Mouse (Mus musculus): ENCODE measurements around the gene Lca5l. TPM values are rescaled to one million over a fixed set of nuclear protein-coding genes. Genes with fewer than 3 reads are reported as not detected.

Gene Lca5l
- total RNA-seq, 2 experiments from 2014 or later: 1.2 to 1.5 TPM

DNA sequence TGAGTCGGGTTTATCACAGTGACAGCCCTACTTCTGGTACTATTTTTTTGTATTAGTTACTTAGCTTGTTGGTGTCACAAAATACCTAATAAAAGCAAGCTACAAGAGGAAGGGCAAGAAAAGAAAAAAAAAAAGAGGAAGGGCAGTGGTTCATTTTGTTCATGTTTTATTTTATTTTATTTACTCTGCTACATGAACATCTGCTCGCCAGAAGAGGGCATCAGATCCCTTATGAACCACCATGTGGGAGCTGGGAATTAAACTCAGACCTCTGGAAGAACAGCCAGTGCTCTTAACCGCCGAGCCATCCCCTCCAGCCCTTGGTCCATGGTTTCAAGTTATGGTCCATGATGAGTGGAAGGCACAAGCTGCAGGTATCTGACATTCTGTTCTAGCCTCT is 77.3 kb downstream of the Lca5l start:
- DNase-seq: no peak

DNA sequence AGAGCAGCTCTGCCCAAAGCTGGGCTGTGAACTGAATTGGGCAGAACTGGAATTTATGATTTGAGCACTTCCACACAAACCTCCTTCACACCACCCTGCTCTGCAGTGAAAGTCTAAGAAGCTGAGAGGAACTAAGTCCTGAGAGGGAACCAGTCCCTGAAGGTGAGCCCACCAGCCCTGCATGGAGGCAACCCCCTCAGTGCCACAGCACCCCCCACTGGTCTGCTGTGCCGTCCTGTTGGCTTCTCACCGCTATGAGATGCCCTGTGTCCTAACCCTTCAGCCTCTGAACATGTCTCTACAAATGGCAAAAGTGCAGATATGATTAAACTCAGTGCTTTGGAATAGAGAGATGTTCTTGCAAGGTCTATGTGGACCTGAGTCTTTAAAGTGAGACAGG is 79.3 kb downstream of the Lca5l start:
- DNase-seq: no peak

DNA sequence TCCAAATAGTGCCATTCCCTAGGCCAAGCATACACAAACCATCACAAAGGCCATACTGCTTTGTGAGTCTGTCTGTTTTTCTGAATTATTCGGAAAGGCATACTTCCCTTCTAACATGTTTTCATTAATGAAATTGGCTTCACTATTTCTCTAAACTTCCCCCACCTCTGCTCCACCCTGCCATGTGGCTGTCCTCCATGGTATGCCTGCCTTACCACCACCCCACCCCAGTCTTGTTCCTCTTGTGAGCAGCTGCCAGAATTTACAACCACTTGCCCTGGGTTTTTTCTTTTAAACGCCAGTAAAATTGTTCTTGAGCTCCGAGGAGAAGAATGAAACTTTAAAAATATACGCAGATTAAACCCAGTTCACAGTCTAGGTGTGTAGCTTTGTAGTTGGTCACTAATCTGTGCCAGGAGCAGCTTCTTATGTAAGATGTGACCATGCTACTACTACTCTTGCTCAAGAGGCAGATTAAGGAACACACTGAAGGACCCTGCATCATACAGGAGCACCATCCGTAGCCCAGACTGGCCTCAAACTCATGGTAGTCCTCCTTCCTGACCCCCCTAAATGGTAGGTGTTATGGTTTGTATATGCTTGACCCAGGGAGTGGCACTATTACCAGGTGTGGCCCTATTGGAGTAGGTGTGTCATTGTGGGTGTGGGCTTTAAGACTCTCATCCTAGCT is 81.3 kb downstream of the Lca5l start:
- no peak for DNase-seq

DNA sequence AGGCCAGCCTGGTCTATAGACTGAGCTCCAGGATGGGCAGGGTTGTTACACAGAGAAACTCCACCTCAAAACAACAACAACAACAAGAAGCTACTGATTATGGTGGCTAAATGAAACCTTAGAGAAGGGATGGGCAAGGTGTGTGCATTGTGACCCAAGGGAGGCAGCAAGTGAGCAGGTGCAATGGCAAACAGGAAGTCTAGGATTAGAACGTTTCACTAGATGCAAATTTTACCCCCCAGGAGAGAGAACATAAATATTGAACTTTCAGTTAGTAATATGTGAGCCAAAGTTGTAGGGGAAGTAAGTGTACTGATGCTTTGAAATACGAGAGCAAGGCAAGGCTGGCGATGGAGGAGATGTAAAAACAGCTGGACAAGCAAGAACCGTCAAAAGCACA is 82.4 kb downstream of the Lca5l start:
- no peak for DNase-seq

Other genes with a start within 250 kb of the Lca5l start
- 10 to 100 TPM; 17.5 to 19.4 TPM for gene Psmg1, start 201.3 kb downstream of the Lca5l start, total RNA-seq (2021)
- 10 to 100 TPM; 86.5 to 98.7 TPM for gene Brwd1, start 109.7 kb downstream of the Lca5l start, total RNA-seq (2021)
- gene Hmgn1, start 64.5 kb downstream of the Lca5l start, total RNA-seq (2021): 100 to 1,000 TPM in 1 of 2 experiments, 10 to 100 TPM in 1; 89.4 to 103 TPM
- 10 to 100 TPM in 1 of 2 experiments, 1 to 10 TPM in 1; 9.6 to 12.1 TPM for gene Wrb, start 46.9 kb downstream of the Lca5l start, total RNA-seq (2021)
- gene Sh3bgr, start 8.2 kb upstream of the Lca5l start, total RNA-seq (2021): 100 to 1,000 TPM; 810 to 907 TPM
- under 1 TPM; 0.16 to 0.26 TPM for gene B3galt5, start 43.5 kb upstream of the Lca5l start, total RNA-seq (2021)

Measured in gastrocnemius, postnatal 10 days (tissue).